Comparison of ENCODE assay signal across 12 mouse cellular contexts in the genomic region with DNA sequence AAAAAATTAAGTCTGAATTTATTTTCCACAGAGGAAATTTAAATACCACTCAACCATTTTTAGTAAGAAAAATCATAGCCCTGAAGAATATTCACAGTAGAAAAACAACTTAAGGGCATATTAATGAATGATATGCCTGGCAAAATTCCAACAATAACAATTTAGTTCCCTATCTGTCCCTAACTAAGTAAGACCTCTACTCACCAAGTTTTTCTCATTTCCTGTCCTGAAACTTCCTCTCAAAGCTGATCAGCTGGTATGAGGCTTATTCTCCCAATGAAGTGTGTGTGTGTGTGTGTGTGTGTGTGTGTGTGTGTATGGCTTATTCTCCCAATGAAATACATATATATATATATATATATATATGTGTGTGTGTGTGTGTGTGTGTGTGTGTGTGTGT.
"Had no signal": no experiment of that assay in that cellular context is flagged by ENCODE, and none has a peak within 500 bp of the region (broad histone marks: within the 10 kb centered on the region; RNA-seq: fewer than 3 reads in every experiment).

No protein-coding gene starts in this region.

- H3K9ac ChIP-seq: limb, embryonic 15.5 days; liver, embryonic 12.5 days; midbrain, embryonic 12.5 days; neural tube, embryonic 13.5 days had no signal

- H3K27me3 ChIP-seq: limb, embryonic 15.5 days; liver, embryonic 12.5 days; midbrain, embryonic 12.5 days; neural tube, embryonic 13.5 days had no signal

- H3K9me3 ChIP-seq: limb, embryonic 15.5 days; liver, embryonic 12.5 days; midbrain, embryonic 12.5 days; neural tube, embryonic 13.5 days had no signal

- H3K4me2 ChIP-seq: limb, embryonic 15.5 days; liver, embryonic 12.5 days; midbrain, embryonic 12.5 days; neural tube, embryonic 13.5 days had no signal

- DNase-seq: kidney, postnatal 36 days; lung, postnatal 10 days; retina, postnatal 1 day; thymus, postnatal 36 days had no signal

- H3K4me1 ChIP-seq: midbrain, embryonic 12.5 days had no signal

- ATAC-seq: inflammation-experienced regulatory T-cells, adult 6 months; intestine, postnatal 0 days; liver, embryonic 12.5 days; midbrain, embryonic 16.5 days had no signal

- H3K4me3 ChIP-seq: layer of hippocampus, adult 2 months; limb, embryonic 15.5 days; liver, embryonic 12.5 days; midbrain, embryonic 12.5 days; neural tube, embryonic 13.5 days had no signal

- H3K27ac ChIP-seq: layer of hippocampus, adult 2 months; limb, embryonic 15.5 days; liver, embryonic 12.5 days; midbrain, embryonic 12.5 days; neural tube, embryonic 13.5 days had no signal

- H3K36me3 ChIP-seq: limb, embryonic 15.5 days; midbrain, embryonic 12.5 days; neural tube, embryonic 13.5 days had no signal
